Mouse (Mus musculus) hindbrain, postnatal 0 days (tissue): ENCODE measurements around the gene Adgre1. TPM values are rescaled to one million over a fixed set of nuclear protein-coding genes. Genes with fewer than 3 reads are reported as not detected.

ENCODE experiments used
- ATAC-seq: fragments of 200-750 bp; cut with Nextera tagmentation; 2 replicates; pipeline ENCODE4 v1.8.0; 2017; ENCODE audit warnings: mild to moderate bottlenecking, moderate TSS enrichment, moderate library complexity
- DNase-seq: peaks from one replicate; pipeline ENCODE4 v3.0.0-alpha.2; 2015; ENCODE audit warnings: low spot score
- H3K27ac ChIP-seq: fragments of 300-500 bp; sonication (generic); 2 replicates; pipeline ENCODE4 v1.5.1; 2014; ENCODE audit warnings: mild to moderate bottlenecking
- H3K27me3 ChIP-seq: fragments of 300-500 bp; sonication (generic); 2 replicates; pipeline ENCODE4 v1.6.1; 2014; ENCODE audit warnings: low read length, mixed read lengths; ENCODE audit not compliant: insufficient read depth
- H3K36me3 ChIP-seq: fragments of 300-500 bp; sonication (generic); 2 replicates; pipeline ENCODE4 v1.6.1; 2014; ENCODE audit warnings: low read length, mixed read lengths; ENCODE audit not compliant: insufficient read depth
- H3K4me1 ChIP-seq: fragments of 300-500 bp; sonication (generic); 2 replicates; pipeline ENCODE4 v1.6.1; 2014; ENCODE audit warnings: antibody characterized with exemption, low read length, mixed read lengths; ENCODE audit not compliant: insufficient read depth
- H3K4me2 ChIP-seq: fragments of 300-500 bp; sonication (generic); 2 replicates; pipeline ENCODE4 v1.6.1; 2014; ENCODE audit warnings: low read depth, mild to moderate bottlenecking, low read length, moderate library complexity, mixed read lengths
- H3K4me3 ChIP-seq: fragments of 300-500 bp; sonication (generic); 2 replicates; pipeline ENCODE4 v1.5.1; 2014; ENCODE audit warnings: low read length
- H3K9ac ChIP-seq: fragments of 300-500 bp; sonication (generic); replicated peaks from 2 replicates; pipeline ENCODE4 v1.6.1; 2014; ENCODE audit warnings: mild to moderate bottlenecking, low read length, moderate library complexity, mixed read lengths
- H3K9me3 ChIP-seq: fragments of 300-500 bp; sonication (generic); 2 replicates; pipeline ENCODE4 v1.6.1; 2016; ENCODE audit warnings: low read length, mixed read lengths
- CTCF ChIP-seq: IDR thresholded peaks from 2 replicates; pipeline ENCODE4 v1.5.1; 2016; ENCODE audit warnings: antibody characterized with exemption, control low read depth, low read depth
- WGBS: fragments of 180-500 bp; shearing (Covaris S2); extraction: QIAGEN DNeasy Blood & Tissue Kit; methylation state at CpG from one replicate; pipeline ENCODE4 v1.1.7; 2014; 5-methylcytosine and 5-hydroxymethylcytosine counted together
- polyA plus RNA-seq: library from polyadenylated mRNA; unstranded; fragments of >200 nt; fragmentation: Nextera tagmentation; extraction: Ambion mirVana; gene quantifications from 2 replicates; pipeline ENCODE4 v1.2.1, GENCODE M21; 2015
- total RNA-seq: library from RNA; depleted of rRNA; stranded (reverse); fragments of >200 nt; gene quantifications from 2 replicates; pipeline ENCODE4 v1.2.3, GENCODE M21; 2014; rRNA removed

The Adgre1 gene
- total and polyA plus RNA-seq, 2 experiments from 2014 or later = 5.0 to 6.8 TPM

GRCm38 (mm10) chr17:57347017-57347416, 11.5 kb upstream of the Adgre1 start:
- ATAC-seq (no peak), DNase-seq (no peak)
- no peak overlapping the region for H3K4me2 ChIP-seq
- no peak overlapping the region for H3K9ac ChIP-seq
- no peak for TF ChIP-seq CTCF
- 75% methylated on average over 6 of the region's 6 CpGs for WGBS
- H3K27ac ChIP-seq = no peak overlapping the region
- no peaks in the 10 kb centered on the region for H3K4me1 ChIP-seq
- H3K27me3 ChIP-seq = no peaks in the 10 kb centered on the region
- no peaks in the 10 kb centered on the region for H3K36me3 ChIP-seq
- no peaks in the 10 kb centered on the region for H3K9me3 ChIP-seq
- no peak overlapping the region for H3K4me3 ChIP-seq

- Histone ChIP-seq H3K4me1 (no peaks in the 10 kb centered on the region), H3K4me2 (no peak overlapping the region)
- 85% methylated on average over 2 of the region's 2 CpGs for WGBS
These were observed 10.7 kb upstream of the Adgre1 start for GRCm38 (mm10) chr17:57347781-57348180.

GRCm38 (mm10) chr17:57349067-57349466, 9.4 kb upstream of the Adgre1 start:
- H3K9me3 ChIP-seq = no peaks in the 10 kb centered on the region
- ATAC-seq = no peak
- no peaks in the 10 kb centered on the region for H3K27me3 ChIP-seq
- no peaks in the 10 kb centered on the region for H3K36me3 ChIP-seq
- no peak overlapping the region for H3K4me3 ChIP-seq
- H3K9ac ChIP-seq = no peak overlapping the region
- H3K4me2 ChIP-seq = no peak overlapping the region
- no peak overlapping the region for H3K27ac ChIP-seq
- no peaks in the 10 kb centered on the region for H3K4me1 ChIP-seq
- no peak for TF ChIP-seq CTCF
- no peak for DNase-seq
- WGBS = 64% methylated on average over 5 of the region's 5 CpGs

More at GRCm38 (mm10) chr17:57347781-57348180, 10.7 kb upstream of the Adgre1 start:
- no peak for ATAC-seq
- Histone ChIP-seq H3K4me3 (no peak overlapping the region), H3K27me3 (no peaks in the 10 kb centered on the region), H3K9ac (no peak overlapping the region), H3K36me3 (no peaks in the 10 kb centered on the region), H3K9me3 (no peaks in the 10 kb centered on the region), H3K27ac (no peak overlapping the region)
- no peak for TF ChIP-seq CTCF
- DNase-seq = no peak

- Histone ChIP-seq H3K9me3 (no peaks in the 10 kb centered on the region), H3K27me3 (no peaks in the 10 kb centered on the region), H3K4me1 (no peaks in the 10 kb centered on the region), H3K27ac (no peak overlapping the region), H3K36me3 (no peaks in the 10 kb centered on the region), H3K9ac (no peak overlapping the region), H3K4me2 (no peak overlapping the region), H3K4me3 (no peak overlapping the region)
- 91% methylated on average over 5 of the region's 5 CpGs for WGBS
- DNase-seq (no peak), ATAC-seq (no peak)
- TF ChIP-seq CTCF = no peak
These were observed 8.3 kb upstream of the Adgre1 start for GRCm38 (mm10) chr17:57350212-57350611.

GRCm38 (mm10) chr17:57351107-57351506, 7.4 kb upstream of the Adgre1 start:
- TF ChIP-seq CTCF = no peak
- Histone ChIP-seq H3K27me3 (no peaks in the 10 kb centered on the region), H3K36me3 (no peaks in the 10 kb centered on the region), H3K4me3 (no peak overlapping the region), H3K9ac (no peak overlapping the region), H3K27ac (no peak overlapping the region), H3K9me3 (no peaks in the 10 kb centered on the region), H3K4me1 (no peaks in the 10 kb centered on the region), H3K4me2 (no peak overlapping the region)
- no peak for DNase-seq
- no peak for ATAC-seq
- 79% methylated on average over 9 of the region's 9 CpGs for WGBS

GRCm38 (mm10) chr17:57359485-57360241, 1.2 kb downstream of the Adgre1 start:
- no peak overlapping the region for H3K4me2 ChIP-seq
- WGBS = 86% methylated on average over 11 of the region's 11 CpGs
- no peak overlapping the region for H3K4me3 ChIP-seq
- no peaks in the 10 kb centered on the region for H3K9me3 ChIP-seq
- no peaks in the 10 kb centered on the region for H3K4me1 ChIP-seq
- H3K36me3 ChIP-seq = no peaks in the 10 kb centered on the region
- ATAC-seq (no peak), DNase-seq (no peak)
- TF ChIP-seq CTCF = no peak
- H3K9ac ChIP-seq = no peak overlapping the region
- H3K27me3 ChIP-seq = no peaks in the 10 kb centered on the region
- H3K27ac ChIP-seq = no peak overlapping the region

Other genes starting within 250 kb of the Adgre1 start
- 1.0 and 3.7 TPM in 2 replicates for gene Cd70, start 208.9 kb upstream of the Adgre1 start, total RNA-seq
- gene Cd70, start 208.9 kb upstream of the Adgre1 start, polyA plus RNA-seq = 2.0 and 2.1 TPM in 2 replicates
- gene Tnfsf14, start 164.5 kb upstream of the Adgre1 start, total RNA-seq = not detected in 2 replicates
- gene Tnfsf14, start 164.5 kb upstream of the Adgre1 start, polyA plus RNA-seq = not detected in 2 replicates
- gene C3, start 130.6 kb upstream of the Adgre1 start, total RNA-seq = 0.78 and 0.86 TPM in 2 replicates
- 1.8 and 2.5 TPM in 2 replicates for gene C3, start 130.6 kb upstream of the Adgre1 start, polyA plus RNA-seq
- 19.6 and 21.3 TPM in 2 replicates for gene Gpr108, start 110.2 kb upstream of the Adgre1 start, total RNA-seq
- gene Gpr108, start 110.2 kb upstream of the Adgre1 start, polyA plus RNA-seq = 23.6 and 24.1 TPM in 2 replicates
- 8.5 TPM in 2 replicates for gene Trip10, start 109.2 kb upstream of the Adgre1 start, total RNA-seq
- gene Trip10, start 109.2 kb upstream of the Adgre1 start, polyA plus RNA-seq = 7.6 and 7.8 TPM in 2 replicates
- gene Vav1, start 79.6 kb upstream of the Adgre1 start, total RNA-seq = 2.2 and 2.5 TPM in 2 replicates
- gene Vav1, start 79.6 kb upstream of the Adgre1 start, polyA plus RNA-seq = 1.9 and 2.5 TPM in 2 replicates
- gene Vmn2r120, start 186.8 kb downstream of the Adgre1 start, total RNA-seq = not detected in 2 replicates
- gene Vmn2r120, start 186.8 kb downstream of the Adgre1 start, polyA plus RNA-seq = not detected in 2 replicates